Mouse (Mus musculus): ENCODE results near the gene Mettl21a. TPM values are rescaled to one million over a fixed set of nuclear protein-coding genes. Genes with fewer than 3 reads are reported as not detected.

The Mettl21a gene
- polyA plus RNA-seq, 1 experiment from 2014 or later = 15.6 TPM

Other genes with a start within 250 kb of the Mettl21a start
- 32.0 and 39.2 TPM in 2 replicates for gene Creb1, start 84.6 kb downstream of the Mettl21a start, polyA plus RNA-seq (2015; fragmentation: Nextera tagmentation; extraction: Ambion mirVana)
- gene Ccnyl1, start 73.2 kb upstream of the Mettl21a start, polyA plus RNA-seq (2015; fragmentation: Nextera tagmentation; extraction: Ambion mirVana) = 3.2 and 3.8 TPM in 2 replicates
- 0.20 and 0.21 TPM in 2 replicates for gene Fzd5, start 120.5 kb upstream of the Mettl21a start, polyA plus RNA-seq (2015; fragmentation: Nextera tagmentation; extraction: Ambion mirVana)

Measured in neural tube, embryonic 13.5 days (tissue).